Mouse (Mus musculus) layer of hippocampus, adult 6 months (tissue): ENCODE results near the gene C1galt1c1. TPM values are rescaled to one million over a fixed set of nuclear protein-coding genes. Genes with fewer than 3 reads are reported as not detected.

Source experiments
- long read RNA-seq, 2 experiments: library from polyadenylated mRNA; unstranded; transcript quantifications; one replicate each; pipeline ENCODE4 v2.0.0; 2019 to 2020
- polyA plus RNA-seq: library from polyadenylated mRNA; unstranded; fragments of <200 nt; fragmentation: Nextera tagmentation; gene quantifications from 2 replicates; pipeline ENCODE4 v1.2.3, GENCODE M21; 2021

Gene C1galt1c1
- 41.0 and 47.9 TPM in 2 replicates for polyA plus RNA-seq
- long read RNA-seq, experiment 1, transcript C1galt1c1-201 (2 exons, 1,449 nt): major isoform, 41 of 46 reads
- long read RNA-seq, experiment 1, partial matches to known transcripts: 4 of 46 reads
- long read RNA-seq, experiment 1, other reads (novel, unspliced or antisense): 1 of 46 reads
- long read RNA-seq, experiment 2, transcript C1galt1c1-201 (2 exons, 1,449 nt): major isoform, 119 of 122 reads
- long read RNA-seq, experiment 2, partial matches to known transcripts: 1 of 122 reads
- long read RNA-seq, experiment 2, other reads (novel, unspliced or antisense): 2 of 122 reads

GRCm38 (mm10) chrX:38634801-38635637, at the start of gene C1galt1c1:
Gene C1galt1c1, minus strand, starts transcription at chrX:38635087.

GRCm38 (mm10) chrX:38600177-38600994, 34.5 kb downstream of the C1galt1c1 start, which contains the start of gene Mcts1:
Gene Mcts1, plus strand, starts transcription at chrX:38600578.

Other genes starting within 250 kb of the C1galt1c1 start
- gene Lamp2, start 178.6 kb downstream of the C1galt1c1 start, polyA plus RNA-seq: 92.6 and 166 TPM in 2 replicates
- 3.6 and 9.4 TPM in 2 replicates for gene Cul4b, start 58.9 kb downstream of the C1galt1c1 start, polyA plus RNA-seq
- gene Mcts1, start 34.5 kb downstream of the C1galt1c1 start, polyA plus RNA-seq: 133 and 144 TPM in 2 replicates
- gene 6030498E09Rik, start 137.6 kb upstream of the C1galt1c1 start, polyA plus RNA-seq: not detected in 2 replicates